Mouse (Mus musculus) MEL (cell line): ENCODE measurements around the gene Pick1.

ENCODE experiments used
- BHLHE40 ChIP-seq: IDR thresholded peaks from 2 replicates; pipeline ENCODE4 v1.6.1; 2012; ENCODE audit warnings: low read depth, mild to moderate bottlenecking, inconsistent platforms, low read length, improper control_type of control experiment, borderline replicate concordance
- CTCF ChIP-seq, 3 experiments: IDR thresholded peaks in 2 of 3; conservative IDR thresholded peaks in 1 of 3; 2 replicates each; pipeline ENCODE4 v1.5.1; 2011 to 2012; ENCODE audit warnings: low read length in 3 of 3, low read depth in 2 of 3, mild to moderate bottlenecking in 2 of 3, improper control_type of control experiment in 1 of 3, inconsistent platforms in 1 of 3, mixed read lengths in 1 of 3, moderate library complexity in 1 of 3; ENCODE audit not compliant: control insufficient read depth in 1 of 3, insufficient read depth in 1 of 3, poor library complexity in 1 of 3, severe bottlenecking in 1 of 3
- ELF1 ChIP-seq: IDR thresholded peaks from 2 replicates; pipeline ENCODE4 v1.6.1; 2014; ENCODE audit warnings: low read depth, mild to moderate bottlenecking, inconsistent platforms, low read length, improper control_type of control experiment, moderate library complexity
- EP300 ChIP-seq, 2 experiments: IDR thresholded peaks; 2 replicates each; pipeline ENCODE4 v1.6.1; 2011; ENCODE audit warnings: improper control_type of control experiment in 2 of 2, low read length in 2 of 2, low read depth in 1 of 2, mild to moderate bottlenecking in 1 of 2
- GABPA ChIP-seq: IDR thresholded peaks from 2 replicates; pipeline ENCODE4 v1.6.1; 2012; ENCODE audit warnings: low read depth, mild to moderate bottlenecking, inconsistent platforms, low read length, improper control_type of control experiment, moderate library complexity
- MAX ChIP-seq: IDR thresholded peaks from 2 replicates; pipeline ENCODE4 v1.6.1; 2011; ENCODE audit warnings: low read length, improper control_type of control experiment
- MAZ ChIP-seq: IDR thresholded peaks from 2 replicates; pipeline ENCODE4 v1.6.1; 2012; ENCODE audit warnings: low read depth, mild to moderate bottlenecking, inconsistent platforms, low read length, improper control_type of control experiment
- MEF2A ChIP-seq: IDR thresholded peaks from 2 replicates; pipeline ENCODE4 v1.6.1; 2014; ENCODE audit warnings: low read depth, mild to moderate bottlenecking, inconsistent platforms, low read length, improper control_type of control experiment; ENCODE audit not compliant: poor library complexity, insufficient replicate concordance, severe bottlenecking; ENCODE audit errors: extremely low read depth
- POLR2A ChIP-seq, 2 experiments: IDR thresholded peaks; 2 replicates each; pipeline ENCODE4 v1.6.1; 2011 to 2012; ENCODE audit warnings: low read length in 2 of 2, mild to moderate bottlenecking in 2 of 2, control low read depth in 1 of 2, improper control_type of control experiment in 1 of 2, low read depth in 1 of 2, moderate library complexity in 1 of 2; ENCODE audit not compliant: control insufficient read depth in 1 of 2, insufficient read depth in 1 of 2, poor library complexity in 1 of 2
- ZNF384 ChIP-seq: IDR thresholded peaks from 2 replicates; pipeline ENCODE4 v1.6.1; 2012; ENCODE audit warnings: low read depth, mild to moderate bottlenecking, inconsistent platforms, low read length, improper control_type of control experiment

GRCm38 (mm10) chr15:79289441-79289840, 60.5 kb downstream of the Pick1 start:
- TF ChIP-seq CTCF (IDR thresholded peaks at IDR 0.05 in 2 of 3, conservative IDR thresholded peaks at IDR 0.05 in 1 of 3; ENCODE audit: control insufficient read depth in 1 of 3, insufficient read depth in 1 of 3, low read depth in 2 of 3, low read length in 3 of 3, poor library complexity in 1 of 3, severe bottlenecking in 1 of 3): no peak
- no peak for TF ChIP-seq ZNF384
- TF ChIP-seq MAZ: no peak
- TF ChIP-seq EP300 (IDR thresholded peaks at IDR 0.05; ENCODE audit: low read depth in 1 of 2, low read length in 2 of 2): no peak
- TF ChIP-seq POLR2A (IDR thresholded peaks at IDR 0.05; ENCODE audit: control insufficient read depth in 1 of 2, insufficient read depth in 1 of 2, low read depth in 1 of 2, low read length in 2 of 2, poor library complexity in 1 of 2): no peak
- TF ChIP-seq BHLHE40: no peak
- TF ChIP-seq MAX: no peak
- TF ChIP-seq GABPA: no peak
- TF ChIP-seq MEF2A: no peak
- TF ChIP-seq ELF1: no peak
